Mouse (Mus musculus): Measurements from ENCODE around the gene Akirin1.

Gene Akirin1

DNA sequence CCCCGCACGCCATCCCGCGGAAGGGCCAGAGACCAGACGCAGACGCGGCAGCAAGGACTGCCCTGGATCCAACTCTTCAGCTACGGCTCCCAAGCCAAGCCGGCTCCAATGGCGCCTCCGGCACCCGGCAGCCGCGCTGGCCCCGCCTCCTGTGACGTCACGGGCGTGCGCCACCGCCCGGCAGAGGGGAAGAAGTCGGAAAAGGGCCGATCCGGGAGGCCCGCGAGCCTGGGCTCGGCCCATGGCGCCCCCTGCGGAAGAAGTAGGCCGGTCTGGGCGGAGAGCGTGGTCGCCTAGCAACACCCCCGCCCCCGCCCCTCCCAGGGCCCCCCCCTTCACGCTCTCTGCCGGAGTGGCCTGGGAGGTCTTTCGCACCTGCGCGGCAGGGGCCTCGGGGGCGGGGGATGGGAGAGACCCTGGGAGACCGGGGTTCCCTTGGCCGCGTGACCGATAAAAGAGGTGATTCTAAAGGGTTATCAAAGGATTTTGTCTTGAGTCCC lies at the start of gene Akirin1:
TSS of gene Akirin1 (minus strand) at position 194 of the 500 bp plus-strand sequence.
- in situ Hi-C loops (cut with MboI, MseI), result no loop called here

DNA sequence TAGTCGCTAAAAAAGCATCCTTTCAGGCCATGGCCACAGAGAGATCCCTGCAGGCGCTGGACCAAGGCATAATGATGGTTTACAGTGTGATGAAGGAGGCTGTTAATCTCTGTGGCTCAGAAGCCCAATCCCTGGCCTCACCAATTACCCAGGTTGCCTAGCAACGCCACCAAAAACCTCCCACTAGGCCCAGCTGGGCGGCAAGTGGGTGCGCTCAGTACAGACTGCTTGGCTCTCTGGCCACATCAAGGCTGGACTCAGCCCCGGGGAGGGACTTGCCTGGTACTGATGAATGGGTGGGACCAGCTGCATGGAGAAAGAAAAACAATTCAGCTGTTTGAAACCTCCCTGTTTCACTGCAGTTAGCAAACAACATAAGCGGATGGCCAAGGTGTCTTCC lies 47.7 kb upstream of the Akirin1 start:
- in situ Hi-C loops (cut with MboI, MseI), result no loop called here

DNA sequence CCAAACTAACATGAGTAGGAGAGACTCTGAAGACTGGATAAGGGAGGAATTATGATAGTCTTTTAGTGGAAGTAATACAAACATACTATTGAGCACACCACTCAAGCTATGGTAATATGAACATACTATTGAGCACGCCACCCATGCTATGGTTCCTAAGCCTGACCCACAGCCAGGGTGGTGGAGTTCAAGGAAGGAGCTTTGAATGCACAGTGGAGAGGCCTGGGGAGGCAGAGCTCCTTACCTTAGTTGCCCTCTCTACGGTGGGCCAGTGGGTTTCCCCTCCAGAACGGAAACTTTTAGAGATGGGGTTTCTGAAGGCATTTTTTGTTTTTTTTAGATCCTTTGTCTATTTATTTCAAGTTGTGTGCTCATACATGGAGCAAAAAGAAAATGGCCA lies 47.3 kb upstream of the Akirin1 start:
- in situ Hi-C loops (cut with MboI, MseI), result no loop called here

DNA sequence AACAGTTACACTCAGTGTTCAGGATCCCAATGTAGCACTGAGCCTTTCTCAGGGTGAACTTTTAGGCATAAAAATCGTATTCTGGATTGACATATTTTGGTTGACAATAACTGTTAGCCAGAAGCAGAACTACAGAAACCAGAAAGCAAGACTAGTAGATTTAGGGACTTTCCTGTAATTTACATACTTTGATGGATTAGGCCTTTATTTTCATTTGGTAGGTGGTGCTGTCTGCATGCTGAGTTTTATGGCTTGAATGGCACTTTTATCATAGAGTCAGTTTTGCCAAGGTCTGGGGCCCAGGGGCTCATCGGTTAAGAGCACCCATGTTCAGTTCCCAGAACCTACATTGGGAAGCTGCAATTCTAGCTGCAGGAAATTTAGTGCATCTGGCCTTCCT lies 44.9 kb upstream of the Akirin1 start:
- in situ Hi-C loops (cut with MboI, MseI), result no loop called here

DNA sequence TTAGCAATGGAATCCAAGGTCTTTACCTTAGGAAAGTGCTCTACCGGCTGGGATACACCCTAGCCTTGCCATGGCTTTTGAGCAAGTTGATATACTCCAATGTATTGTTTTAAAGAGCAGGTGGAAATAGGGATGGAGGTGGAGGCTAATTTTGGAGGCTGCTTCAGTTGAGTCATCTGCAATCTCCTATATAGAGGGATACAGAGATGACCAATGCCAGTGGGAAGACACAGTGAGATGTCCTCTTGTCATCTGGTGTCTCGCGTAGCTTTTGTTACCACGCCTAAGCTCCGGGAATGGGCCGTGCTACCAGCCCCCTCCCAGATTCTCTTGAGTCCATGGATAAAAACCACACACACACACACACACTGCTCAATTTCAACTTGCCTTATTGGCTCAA lies 43.0 kb upstream of the Akirin1 start:
- in situ Hi-C loops (cut with MboI, MseI), result no loop called here

DNA sequence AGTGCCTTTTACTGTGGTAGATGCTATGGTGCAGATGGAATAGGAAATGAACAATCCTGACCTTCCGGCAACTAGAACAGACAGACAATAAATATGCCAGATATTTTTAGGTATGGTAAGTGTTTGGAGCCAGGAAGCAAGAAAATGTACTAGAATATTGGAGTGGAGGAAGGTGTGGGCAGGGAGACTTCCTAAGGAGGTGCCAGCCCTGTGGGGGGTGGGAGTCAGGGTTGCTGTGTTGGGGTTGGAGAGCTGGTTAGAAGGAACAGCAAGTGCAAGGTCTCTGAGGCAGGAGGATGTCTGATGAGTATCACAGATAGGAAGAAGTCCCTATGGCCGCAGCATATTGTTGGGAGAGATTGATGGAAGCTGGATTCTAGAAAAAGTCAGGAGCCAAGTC lies 42.5 kb upstream of the Akirin1 start:
- in situ Hi-C loops (cut with MboI, MseI), result no loop called here

DNA sequence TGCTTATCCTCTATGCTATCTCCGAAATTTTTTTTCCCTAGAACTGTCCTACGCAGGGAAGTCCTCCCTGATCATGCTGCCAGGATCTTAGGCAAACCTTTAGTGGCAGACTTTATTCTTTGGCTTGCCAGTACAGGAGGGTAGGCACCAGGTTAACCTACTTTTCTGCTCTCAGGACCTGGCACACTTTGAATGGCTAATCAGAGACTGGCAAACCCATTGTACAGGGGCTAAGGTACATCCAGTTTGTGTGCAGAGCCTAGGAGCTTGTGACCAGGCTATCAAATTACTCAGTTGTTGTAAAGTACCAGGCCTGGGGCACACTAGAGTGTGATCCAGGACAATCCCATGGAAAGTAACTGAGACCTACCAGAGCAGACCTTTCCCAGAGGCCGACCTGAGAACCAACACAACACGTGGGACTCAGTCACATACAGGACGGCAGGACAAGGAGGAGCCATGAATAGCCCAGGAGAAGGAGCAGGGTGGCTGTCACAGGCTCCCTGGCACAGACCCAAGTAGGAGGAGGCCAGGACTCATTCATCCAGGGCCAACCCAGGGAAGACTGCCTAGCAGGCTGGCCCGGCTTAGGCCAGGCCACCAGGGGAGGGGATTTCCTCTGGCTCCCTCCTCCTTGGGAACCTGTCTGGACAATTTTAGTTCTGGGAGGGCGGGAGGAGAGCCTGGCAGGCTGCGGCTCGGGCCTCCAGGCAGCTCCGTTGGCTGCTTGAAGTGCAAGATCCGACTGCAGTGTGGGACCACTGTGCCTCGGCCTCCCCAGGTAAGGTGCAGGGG lies 37.2 kb upstream of the Akirin1 start, which contains the start of gene Rhbdl2:
TSS of gene Rhbdl2 (plus strand) at position 684 of the 795 bp plus-strand sequence.
- in situ Hi-C loops (cut with MboI, MseI), result no loop called here

DNA sequence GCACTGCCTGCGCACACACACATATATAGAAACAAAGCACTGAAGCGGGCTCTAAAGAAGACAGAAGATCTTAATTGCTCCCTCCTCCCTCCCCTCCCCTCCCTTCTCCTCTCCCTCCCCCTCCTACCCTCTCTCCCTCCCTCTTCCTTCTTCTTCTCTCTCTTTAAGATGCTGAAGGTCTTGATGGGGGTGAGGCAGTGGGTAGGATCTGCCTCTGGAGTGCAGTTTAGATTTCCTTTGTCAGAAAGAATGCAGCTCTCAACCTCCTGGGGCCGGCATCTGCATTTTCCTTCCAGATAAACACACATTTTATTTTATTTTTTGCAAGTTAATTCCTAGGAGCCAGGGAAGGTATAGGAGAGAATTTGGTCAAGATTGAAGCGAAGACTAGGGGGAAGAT lies 18.1 kb upstream of the Akirin1 start:
- in situ Hi-C loops (cut with MboI, MseI), result no loop called here

DNA sequence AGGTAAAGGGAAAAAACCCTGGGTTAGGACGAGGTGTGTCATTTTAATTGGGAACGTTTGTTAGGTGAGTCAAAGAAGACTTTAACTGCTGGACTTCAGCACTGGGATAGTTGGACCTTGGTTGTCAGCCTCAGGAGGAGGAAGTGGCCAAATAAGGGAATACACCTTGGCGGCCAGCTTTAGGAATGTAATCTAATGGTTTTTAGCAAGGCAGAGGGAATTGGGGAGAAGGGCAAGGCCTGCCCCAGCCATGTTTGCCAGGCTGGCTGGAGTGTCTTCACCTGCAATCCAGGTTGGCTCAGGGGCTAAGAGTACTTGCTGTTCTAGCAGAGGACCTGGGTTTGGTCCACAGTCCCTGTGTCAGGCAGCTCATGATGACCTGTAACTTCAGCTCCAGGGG lies 17.7 kb upstream of the Akirin1 start:
- in situ Hi-C loops (cut with MboI, MseI), result no loop called here

DNA sequence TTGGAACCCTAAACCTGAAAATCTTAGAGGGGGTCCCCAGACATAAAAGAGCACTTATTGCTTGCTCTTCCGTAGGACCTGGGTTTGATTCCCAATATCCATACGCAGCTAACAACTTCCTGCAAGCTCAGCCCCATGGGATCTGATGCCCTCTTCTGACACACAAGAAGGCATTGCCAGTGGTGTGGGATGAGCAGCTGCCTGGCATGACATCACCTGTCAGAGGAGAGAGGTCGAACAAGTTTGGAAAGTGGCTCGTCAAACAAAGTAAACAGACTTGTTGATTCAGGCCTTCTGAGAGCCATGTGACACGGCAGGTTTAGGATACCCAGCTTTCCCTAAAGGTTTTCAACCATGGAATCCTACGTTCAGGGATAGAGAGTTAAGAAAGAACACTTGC lies 14.9 kb upstream of the Akirin1 start:
- in situ Hi-C loops (cut with MboI, MseI), result no loop called here

DNA sequence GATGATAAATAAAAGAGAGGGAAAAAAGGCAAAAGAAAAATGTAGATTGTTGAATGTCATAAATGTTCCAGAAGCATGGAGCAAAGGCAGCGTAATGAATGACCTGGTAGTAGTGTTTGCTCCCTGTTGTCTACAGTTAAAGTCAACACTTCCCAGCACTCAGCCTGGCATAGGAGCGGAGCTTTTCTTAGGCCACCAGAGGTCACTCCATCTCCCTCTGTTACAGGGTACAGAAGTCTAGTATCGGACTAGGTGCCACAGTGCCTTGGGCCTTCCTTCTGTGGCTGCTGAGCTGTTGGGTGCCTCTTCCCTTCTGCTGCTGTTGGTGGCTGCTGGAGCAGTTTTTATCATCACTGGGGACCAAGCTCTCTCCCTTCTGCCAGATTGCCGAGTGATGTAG lies 8.2 kb upstream of the Akirin1 start:
- in situ Hi-C loops (cut with MboI, MseI), result no loop called here

DNA sequence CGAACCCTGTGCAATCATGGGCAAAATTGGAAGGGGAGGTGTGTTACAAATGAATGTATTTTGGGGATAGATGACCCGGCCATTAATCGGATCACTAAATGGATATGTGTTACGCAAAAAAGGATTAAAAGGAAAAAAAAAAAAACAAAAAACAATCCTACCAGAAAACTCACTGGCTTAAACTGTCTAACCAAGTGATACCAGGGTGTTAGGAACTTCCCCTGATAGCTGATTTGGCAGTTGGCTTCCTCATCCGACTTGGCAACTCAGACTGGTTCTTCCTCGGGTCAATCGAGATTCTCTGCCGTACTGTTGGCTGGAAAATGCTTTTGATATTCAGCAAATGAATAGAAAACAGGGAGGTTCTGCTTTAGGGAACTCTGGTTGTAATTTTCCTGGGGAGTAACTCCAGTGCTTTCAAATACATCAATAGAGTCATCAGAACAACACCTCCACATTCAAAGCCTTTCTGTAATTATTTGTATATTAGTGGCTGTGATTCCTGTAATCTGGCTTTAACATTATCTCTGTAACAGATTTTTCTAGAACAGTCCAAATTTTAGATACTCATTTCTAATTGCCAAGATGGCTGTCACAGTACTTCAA lies 665 bp upstream of the Akirin1 start:
- in situ Hi-C loops (cut with MboI, MseI), result no loop called here

DNA sequence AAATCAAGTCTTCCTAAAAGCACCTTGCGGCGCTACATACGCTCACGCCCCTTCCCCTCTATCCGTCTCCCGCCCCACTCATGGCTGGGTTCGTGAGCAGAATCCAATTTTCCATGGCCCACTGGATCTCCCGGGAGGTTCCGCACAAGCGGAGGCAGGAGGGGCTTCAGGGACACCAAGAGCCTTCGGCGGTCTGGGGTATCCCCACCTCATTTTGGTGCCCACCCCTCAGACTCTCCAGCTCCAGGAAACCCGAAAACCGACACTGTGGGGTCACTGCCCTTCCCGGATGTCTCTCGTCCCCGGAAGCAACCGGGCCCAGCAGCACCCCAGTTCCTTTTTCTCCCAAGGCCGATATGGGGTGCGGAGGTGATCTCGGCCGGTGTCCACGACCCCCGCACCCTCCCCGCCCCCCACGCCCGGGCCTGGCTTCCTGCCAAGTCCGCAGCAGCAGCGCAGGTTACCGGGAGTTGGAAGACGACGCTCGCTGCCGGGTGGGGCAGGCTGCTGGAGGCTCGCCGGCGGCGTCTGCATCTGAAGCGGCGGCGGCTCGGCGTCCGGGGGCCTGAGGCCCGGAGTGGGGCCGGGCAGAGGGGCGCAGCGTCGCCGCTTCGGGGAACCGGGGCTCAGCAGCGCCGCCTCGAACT lies 538 bp downstream of the Akirin1 start:
- in situ Hi-C loops (cut with MboI, MseI), result loop anchor here (5.0 kb wide), 1 partner anchor 168 kb away; the partner anchor contains the start of genes 4930535I16Rik and Rragc

DNA sequence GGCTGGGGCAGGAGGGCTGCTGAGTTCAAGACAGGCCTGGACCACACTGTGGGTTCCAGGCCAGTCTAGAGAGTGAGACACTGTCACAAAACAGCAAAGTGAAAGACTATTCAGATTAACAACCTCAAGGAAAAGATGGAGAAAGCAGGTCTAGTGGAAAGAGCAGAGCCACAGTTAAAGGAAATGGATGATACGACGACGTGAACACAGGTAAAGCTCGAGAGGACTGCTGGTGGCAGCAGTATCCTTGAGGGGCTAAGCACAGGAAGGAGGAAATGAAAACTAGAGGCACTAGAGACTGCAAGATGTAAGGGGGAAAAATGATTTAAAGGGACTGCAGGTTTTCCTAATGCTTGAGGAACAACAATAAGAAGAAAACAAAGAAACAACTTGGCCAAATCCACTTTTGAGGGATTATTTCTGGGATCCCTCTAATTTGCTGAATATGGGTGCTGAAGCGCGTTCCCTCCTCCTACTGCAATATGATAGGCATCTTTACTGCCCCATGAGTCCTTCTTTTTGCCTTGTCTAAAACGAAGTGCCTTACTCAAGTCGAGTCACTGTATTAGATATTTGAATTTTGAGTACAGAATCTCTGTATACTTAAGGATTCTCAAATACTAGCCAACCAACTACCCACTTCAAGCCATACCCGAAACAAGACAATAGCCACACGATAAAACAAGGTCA lies 1.3 kb downstream of the Akirin1 start:
- in situ Hi-C loops (cut with MboI, MseI), result loop anchor here (5.0 kb wide), 1 partner anchor 168 kb away; the partner anchor contains the start of genes 4930535I16Rik and Rragc

DNA sequence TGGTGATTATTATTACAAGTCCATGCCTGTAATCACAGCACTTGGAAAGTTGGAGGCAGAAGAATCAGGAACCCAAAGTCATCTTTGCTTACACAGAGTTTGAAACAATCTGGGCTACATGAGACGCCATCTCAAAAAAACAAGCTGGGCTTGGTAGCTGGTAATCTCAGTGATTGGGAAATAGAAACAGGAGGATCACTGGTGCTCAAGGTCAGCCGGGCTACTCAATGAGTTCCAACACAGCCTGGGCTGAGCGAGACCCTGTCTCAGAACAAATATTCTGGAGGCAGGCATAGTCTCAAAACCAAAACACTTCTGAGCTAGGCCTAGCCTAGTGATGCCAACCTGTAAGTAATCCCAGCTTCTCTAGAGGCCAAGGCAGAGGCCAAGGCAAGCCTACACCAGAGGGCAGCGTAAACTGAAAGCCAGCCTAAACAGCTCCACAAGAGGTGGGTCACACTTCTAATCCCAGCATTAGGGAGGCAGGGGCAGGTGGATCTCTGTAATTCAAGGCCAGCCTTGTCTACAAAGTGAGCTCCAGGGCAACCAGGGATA lies 4.8 kb downstream of the Akirin1 start:
- in situ Hi-C loops (cut with MboI, MseI), result loop anchor here (5.0 kb wide), 1 partner anchor 172 kb away; the partner anchor contains the start of genes 4930535I16Rik and Rragc

DNA sequence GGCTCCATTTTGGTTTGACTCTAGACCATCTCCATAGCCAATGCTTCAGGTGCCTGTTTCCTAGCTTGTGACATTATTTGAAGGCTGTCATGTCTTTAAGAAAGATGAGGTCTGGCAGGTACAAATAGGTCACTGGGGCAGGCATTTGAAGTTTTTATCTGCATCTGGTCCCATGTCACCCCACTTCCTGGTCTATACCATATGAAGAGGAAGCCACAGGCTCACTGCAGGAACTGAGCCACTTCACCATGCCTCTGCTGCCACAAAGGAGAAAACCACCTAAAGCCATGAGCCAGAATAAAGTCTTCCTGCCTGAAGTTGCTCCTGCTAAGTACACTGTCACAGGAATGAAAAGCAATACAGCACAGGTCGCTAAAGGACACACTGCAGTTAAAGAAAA lies 7.3 kb downstream of the Akirin1 start:
- in situ Hi-C loops (cut with MboI, MseI), result no loop called here

DNA sequence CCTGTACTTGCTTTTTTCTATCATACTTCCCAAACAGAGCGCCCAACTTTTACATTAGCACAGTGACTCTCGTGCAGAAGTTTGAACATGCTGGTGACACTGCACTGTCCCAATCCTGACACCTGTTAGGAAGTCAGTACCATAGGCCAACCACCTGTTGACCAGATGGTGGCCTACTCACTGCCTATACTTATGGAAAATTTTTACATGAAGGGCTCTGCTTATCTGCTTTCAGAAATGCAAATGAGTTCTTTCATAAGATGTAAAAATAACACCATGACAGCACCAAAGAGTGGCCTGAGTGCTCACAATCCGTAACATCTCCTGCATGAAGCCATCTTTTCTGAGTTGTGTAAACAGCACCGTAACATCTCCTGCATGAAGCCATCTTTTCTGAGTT lies 11.4 kb downstream of the Akirin1 start:
- in situ Hi-C loops (cut with MboI, MseI), result no loop called here

DNA sequence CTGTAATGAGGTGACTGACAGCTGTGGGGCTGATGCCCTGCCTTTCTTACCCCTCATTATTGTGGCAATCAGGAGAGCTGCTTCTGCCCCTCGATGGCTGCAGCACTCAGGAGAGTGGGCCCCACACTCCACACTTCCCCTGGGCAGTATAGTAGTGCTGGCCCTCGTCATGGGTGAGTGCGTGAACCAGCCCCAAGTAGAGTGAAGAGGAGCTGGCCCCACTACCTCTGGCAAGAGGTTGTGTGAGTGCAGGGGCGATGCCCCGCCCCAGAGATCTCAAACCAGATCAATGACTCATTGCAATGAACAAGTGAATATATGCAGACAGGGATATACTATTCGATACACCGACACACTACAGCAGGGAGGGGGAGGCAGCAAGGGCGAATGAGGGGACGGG lies 16.6 kb downstream of the Akirin1 start:
- in situ Hi-C loops (cut with MboI, MseI), result no loop called here

DNA sequence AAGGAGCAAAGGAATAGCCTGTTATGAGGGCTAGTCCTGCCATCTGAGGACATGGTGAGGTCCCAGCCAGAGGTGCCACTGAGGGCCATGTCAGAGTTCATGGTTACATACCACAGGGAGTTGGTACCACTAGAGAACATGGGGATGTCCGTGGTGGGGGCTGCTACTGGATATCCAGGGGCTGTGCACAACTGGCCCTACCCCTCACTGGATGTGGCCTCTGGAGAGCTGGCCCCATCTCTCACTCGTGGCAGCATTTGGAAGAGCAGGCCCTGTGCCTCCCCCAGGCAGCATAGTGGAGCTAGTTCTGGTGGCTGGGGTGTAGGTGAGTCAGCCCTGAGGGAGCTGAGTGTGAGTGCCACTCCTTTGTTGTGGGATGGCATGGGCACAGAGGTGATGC lies 17.2 kb downstream of the Akirin1 start:
- in situ Hi-C loops (cut with MboI, MseI), result no loop called here

DNA sequence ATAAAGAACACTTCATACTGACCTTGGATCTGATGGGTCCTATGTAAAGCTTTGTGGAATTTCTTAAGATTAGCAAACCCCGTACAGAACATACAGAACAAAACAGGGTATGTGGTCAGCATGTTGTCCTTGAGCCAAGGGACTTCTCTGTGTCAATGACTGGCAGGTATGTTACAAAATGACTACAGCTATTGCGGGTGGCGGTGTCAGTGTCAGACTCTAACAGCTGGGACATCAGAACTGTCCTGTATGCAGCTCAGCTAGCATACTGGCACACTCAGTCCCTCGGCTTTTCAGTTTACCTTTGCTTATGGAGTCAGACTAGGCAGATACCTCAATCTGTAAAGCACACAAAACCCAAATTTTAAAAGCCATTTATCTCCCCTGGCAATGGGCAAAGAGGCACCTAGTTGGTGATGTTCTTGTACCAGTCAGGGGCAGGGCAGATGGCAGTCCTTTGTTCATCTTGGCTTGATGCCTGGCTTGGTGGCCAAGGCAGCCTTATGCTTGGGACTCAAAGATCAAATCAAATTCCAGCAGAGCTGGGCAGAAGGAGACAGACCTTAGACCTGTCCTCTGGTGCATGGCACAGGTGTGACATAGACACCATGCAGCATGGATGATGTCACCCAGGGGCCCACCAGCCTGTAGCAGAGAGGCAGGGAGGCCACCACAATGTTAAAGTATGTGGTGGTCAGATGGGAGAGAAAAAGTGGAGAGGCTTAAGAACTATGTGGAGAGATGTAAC lies 17.8 kb downstream of the Akirin1 start:
- in situ Hi-C loops (cut with MboI, MseI), result no loop called here

DNA sequence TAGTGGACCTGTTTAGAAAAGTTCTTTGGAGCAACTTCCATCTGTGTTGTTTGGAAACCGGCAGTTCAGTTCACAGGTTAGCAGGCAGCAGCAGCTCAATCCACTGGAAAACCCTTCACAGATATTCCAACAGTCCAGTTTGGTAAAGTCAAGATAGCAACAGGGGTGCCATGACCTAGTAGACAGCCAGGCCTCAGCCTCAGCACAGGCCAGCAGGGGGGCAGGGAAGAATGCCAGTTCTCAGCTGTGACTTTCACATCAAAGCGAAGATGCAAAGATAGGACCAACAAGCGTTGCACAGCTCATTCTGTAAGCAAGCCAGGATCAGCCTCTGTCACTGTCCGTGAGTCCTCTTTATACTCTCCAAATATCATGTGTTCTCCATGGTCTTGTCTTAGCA lies 28.4 kb downstream of the Akirin1 start:
- in situ Hi-C loops (cut with MboI, MseI), result no loop called here

Data from T-helper 1 cell (primary cell).